Mouse (Mus musculus): ENCODE results near the gene Saxo2.

The Saxo2 gene

GRCm38 (mm10) chr7:82648353-82649080 is at the start of gene Saxo2, which contains the start of gene Efl1:
Saxo2 (minus strand) TSS chr7:82648528.
Efl1 (plus strand) TSS chr7:82648614.
- peak; percentile 92 for DNase-seq

GRCm38 (mm10) chr7:82697668-82698067 is 49.3 kb upstream of the Saxo2 start:
- DNase-seq = peak; percentile 29

GRCm38 (mm10) chr7:82691021-82691738 is 42.9 kb upstream of the Saxo2 start:
- DNase-seq = no peak

- peak; percentile 58 for DNase-seq
Observed at GRCm38 (mm10) chr7:82688736-82689135, 40.4 kb upstream of the Saxo2 start.

GRCm38 (mm10) chr7:82679901-82680300 is 31.6 kb upstream of the Saxo2 start:
- no peak for DNase-seq

GRCm38 (mm10) chr7:82676834-82677233 is 28.5 kb upstream of the Saxo2 start:
- no peak for DNase-seq

GRCm38 (mm10) chr7:82676001-82676400 is 27.7 kb upstream of the Saxo2 start:
- DNase-seq = no peak

GRCm38 (mm10) chr7:82664604-82665003 is 16.3 kb upstream of the Saxo2 start:
- DNase-seq = no peak

- peak; percentile 9 for DNase-seq
Observed at GRCm38 (mm10) chr7:82649081-82649445, 735 bp upstream of the Saxo2 start.

- DNase-seq = no peak
Observed at GRCm38 (mm10) chr7:82647909-82648308, 419 bp downstream of the Saxo2 start.

- no peak for DNase-seq
Observed at GRCm38 (mm10) chr7:82647183-82647582, 1.1 kb downstream of the Saxo2 start.

GRCm38 (mm10) chr7:82625342-82625741 is 23.0 kb downstream of the Saxo2 start:
- peak; percentile 68 for DNase-seq

GRCm38 (mm10) chr7:82609629-82610028 is 38.7 kb downstream of the Saxo2 start:
- DNase-seq = no peak

- DNase-seq = no peak
Observed at GRCm38 (mm10) chr7:82605425-82605824, 42.9 kb downstream of the Saxo2 start.

GRCm38 (mm10) chr7:82602008-82602407 is 46.3 kb downstream of the Saxo2 start:
- peak; percentile 7 for DNase-seq

- no peak for DNase-seq
Observed at GRCm38 (mm10) chr7:82590931-82591330, 57.4 kb downstream of the Saxo2 start.

Data from liver (tissue).